Mouse (Mus musculus): ENCODE results near the gene Lrmda. TPM values are rescaled to one million over a fixed set of nuclear protein-coding genes. Genes with fewer than 3 reads are reported as not detected.

Lrmda gene
- polyA plus RNA-seq, 1 experiment, result not detected

DNA sequence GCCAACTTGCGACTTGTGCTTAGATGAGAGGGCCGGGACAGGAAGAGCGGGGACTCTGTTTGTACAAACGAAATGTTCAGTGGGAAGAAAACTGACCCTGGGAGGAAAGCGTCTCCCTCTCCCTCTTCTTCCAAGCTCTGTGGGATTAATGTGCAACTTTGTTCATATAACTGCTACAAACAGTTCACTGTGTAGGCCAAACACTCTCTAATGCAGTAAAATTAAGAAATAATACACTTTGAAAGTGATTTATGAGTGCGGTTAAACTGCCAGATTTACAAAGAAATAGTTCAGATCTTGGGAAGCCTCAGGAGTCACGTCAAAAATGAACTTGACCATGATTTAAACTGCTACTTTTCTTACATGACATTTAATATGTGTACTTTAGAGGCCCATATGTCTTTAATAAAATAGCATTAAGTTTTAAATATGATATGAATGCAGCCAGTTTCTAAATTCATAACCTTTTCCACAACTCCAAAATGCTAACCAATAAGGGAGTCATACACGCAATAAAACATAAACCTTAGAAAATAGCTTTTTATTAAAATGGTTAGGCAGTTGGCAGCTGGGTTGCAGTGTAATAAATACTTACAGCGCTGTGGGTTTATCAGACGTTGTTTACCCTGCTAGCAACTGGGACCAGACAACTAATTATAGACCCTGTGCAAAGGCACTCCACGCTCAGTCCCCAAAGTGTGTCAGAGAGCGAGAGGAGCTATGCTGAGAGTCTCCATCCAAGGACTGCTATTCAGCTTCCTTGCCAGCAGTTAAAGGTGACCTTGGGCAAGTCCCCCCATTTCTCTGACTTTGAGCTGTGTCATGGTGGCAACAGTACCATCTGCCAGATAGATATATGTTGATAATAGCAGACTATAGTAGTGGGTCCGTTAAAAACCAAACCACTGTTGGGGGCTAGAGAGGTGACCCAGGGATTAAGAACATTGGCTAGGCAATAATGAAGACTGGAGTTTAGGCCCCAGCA lies 590.0 kb downstream of the Lrmda start:
- TF ChIP-seq POLR2A (IDR thresholded peaks at IDR 0.05; ENCODE audit: low read depth, low read length) (no peak), CTCF (IDR thresholded peaks at IDR 0.05; ENCODE audit: extremely low read depth, insufficient read length, insufficient replicate concordance, low read depth, low read length) (no peak)
- H3K4me3 ChIP-seq (ENCODE audit: low read depth, low read length), result no peak overlapping the region
- H3K27ac ChIP-seq (ENCODE audit: insufficient read depth, low read depth, low read length), result no peak overlapping the region
- 63% methylated on average over 13 of the region's 13 CpGs for WGBS
- no peaks in the 10 kb centered on the region for H3K36me3 ChIP-seq (ENCODE audit: control insufficient read depth, insufficient read depth, low read length)
- H3K4me1 ChIP-seq (ENCODE audit: control insufficient read depth, insufficient read depth, insufficient read length, low read length), result no peaks in the 10 kb centered on the region
- no peaks in the 10 kb centered on the region for H3K27me3 ChIP-seq (ENCODE audit: control insufficient read depth, insufficient read depth, low read length)

DNA sequence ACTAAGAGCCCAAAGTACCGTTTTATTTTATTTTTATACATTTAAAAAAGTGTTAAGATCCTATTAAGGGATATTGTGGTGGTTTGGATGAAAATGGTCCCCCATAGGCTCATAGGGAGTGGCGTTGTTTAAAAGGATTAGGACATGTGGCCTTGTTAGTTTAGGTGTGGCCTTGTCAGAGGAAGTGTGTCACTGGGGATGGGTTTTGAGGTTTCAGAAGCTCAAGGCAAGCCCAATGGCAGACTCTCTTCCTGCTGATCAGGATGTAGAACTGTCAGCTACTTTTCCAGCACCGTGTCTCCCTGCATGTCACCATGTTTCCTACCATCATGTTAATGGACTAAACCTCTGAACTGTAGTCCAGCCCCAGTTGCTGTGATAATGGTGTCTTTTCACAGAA lies 591.5 kb downstream of the Lrmda start:
- WGBS, result 89% methylated on average over 3 of the region's 3 CpGs
- Histone ChIP-seq H3K4me3 (ENCODE audit: low read depth, low read length) (no peak overlapping the region), H3K4me1 (ENCODE audit: control insufficient read depth, insufficient read depth, insufficient read length, low read length) (no peaks in the 10 kb centered on the region), H3K36me3 (ENCODE audit: control insufficient read depth, insufficient read depth, low read length) (no peaks in the 10 kb centered on the region), H3K27me3 (ENCODE audit: control insufficient read depth, insufficient read depth, low read length) (no peaks in the 10 kb centered on the region), H3K27ac (ENCODE audit: insufficient read depth, low read depth, low read length) (no peak overlapping the region)
- no peak for TF ChIP-seq CTCF (IDR thresholded peaks at IDR 0.05; ENCODE audit: extremely low read depth, insufficient read length, insufficient replicate concordance, low read depth, low read length)
- no peak for TF ChIP-seq POLR2A (IDR thresholded peaks at IDR 0.05; ENCODE audit: low read depth, low read length)

DNA sequence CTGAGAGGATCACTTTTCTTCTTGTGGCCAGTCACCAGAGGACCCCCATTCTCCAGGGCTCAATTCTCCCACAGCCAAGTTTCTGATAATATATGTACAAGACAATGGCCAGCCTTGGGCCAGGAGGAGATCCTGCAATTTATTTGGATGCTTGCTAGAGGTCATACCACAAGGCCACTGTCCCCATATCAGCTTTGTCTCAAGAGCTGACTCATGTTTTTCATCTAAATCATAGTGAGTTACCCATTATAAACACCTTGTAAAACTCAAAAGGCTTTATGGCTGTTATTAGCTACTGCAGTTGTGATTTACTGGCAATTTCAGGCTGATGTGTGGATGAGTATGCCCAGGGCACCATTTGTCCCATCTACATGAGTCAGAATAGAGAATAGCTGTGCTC lies 600.7 kb downstream of the Lrmda start:
- no peaks in the 10 kb centered on the region for H3K27me3 ChIP-seq (ENCODE audit: control insufficient read depth, insufficient read depth, low read length)
- H3K27ac ChIP-seq (ENCODE audit: insufficient read depth, low read depth, low read length), result no peak overlapping the region
- H3K4me1 ChIP-seq (ENCODE audit: control insufficient read depth, insufficient read depth, insufficient read length, low read length), result no peaks in the 10 kb centered on the region
- H3K36me3 ChIP-seq (ENCODE audit: control insufficient read depth, insufficient read depth, low read length), result no peaks in the 10 kb centered on the region
- no peak overlapping the region for H3K4me3 ChIP-seq (ENCODE audit: low read depth, low read length)
- TF ChIP-seq CTCF (IDR thresholded peaks at IDR 0.05; ENCODE audit: extremely low read depth, insufficient read length, insufficient replicate concordance, low read depth, low read length), result no peak
- TF ChIP-seq POLR2A (IDR thresholded peaks at IDR 0.05; ENCODE audit: low read depth, low read length), result no peak

DNA sequence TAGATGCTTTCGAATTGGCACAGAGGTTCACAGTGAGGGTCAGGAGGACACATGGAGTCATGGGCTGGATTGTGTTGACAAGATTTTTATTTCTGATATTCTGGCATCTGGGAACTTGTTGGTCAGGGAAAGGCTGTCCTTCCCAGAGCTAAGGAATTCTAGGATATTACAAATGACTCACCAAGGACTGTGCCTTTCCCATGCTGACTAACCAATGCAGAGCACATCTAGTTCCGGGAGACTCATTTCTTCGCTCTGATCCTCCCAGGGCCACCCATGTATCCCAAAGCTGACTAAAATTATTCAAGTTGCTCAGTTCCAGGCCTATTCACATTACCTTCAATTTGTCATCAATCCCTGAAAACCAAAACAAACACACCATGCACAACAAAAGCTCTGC lies 602.4 kb downstream of the Lrmda start:
- WGBS, result 93% methylated on average over 3 of the region's 3 CpGs
- Histone ChIP-seq H3K27me3 (ENCODE audit: control insufficient read depth, insufficient read depth, low read length) (no peaks in the 10 kb centered on the region), H3K36me3 (ENCODE audit: control insufficient read depth, insufficient read depth, low read length) (no peaks in the 10 kb centered on the region), H3K4me1 (ENCODE audit: control insufficient read depth, insufficient read depth, insufficient read length, low read length) (no peaks in the 10 kb centered on the region), H3K27ac (ENCODE audit: insufficient read depth, low read depth, low read length) (no peak overlapping the region), H3K4me3 (ENCODE audit: low read depth, low read length) (no peak overlapping the region)
- no peak for TF ChIP-seq CTCF (IDR thresholded peaks at IDR 0.05; ENCODE audit: extremely low read depth, insufficient read length, insufficient replicate concordance, low read depth, low read length)
- no peak for TF ChIP-seq POLR2A (IDR thresholded peaks at IDR 0.05; ENCODE audit: low read depth, low read length)

DNA sequence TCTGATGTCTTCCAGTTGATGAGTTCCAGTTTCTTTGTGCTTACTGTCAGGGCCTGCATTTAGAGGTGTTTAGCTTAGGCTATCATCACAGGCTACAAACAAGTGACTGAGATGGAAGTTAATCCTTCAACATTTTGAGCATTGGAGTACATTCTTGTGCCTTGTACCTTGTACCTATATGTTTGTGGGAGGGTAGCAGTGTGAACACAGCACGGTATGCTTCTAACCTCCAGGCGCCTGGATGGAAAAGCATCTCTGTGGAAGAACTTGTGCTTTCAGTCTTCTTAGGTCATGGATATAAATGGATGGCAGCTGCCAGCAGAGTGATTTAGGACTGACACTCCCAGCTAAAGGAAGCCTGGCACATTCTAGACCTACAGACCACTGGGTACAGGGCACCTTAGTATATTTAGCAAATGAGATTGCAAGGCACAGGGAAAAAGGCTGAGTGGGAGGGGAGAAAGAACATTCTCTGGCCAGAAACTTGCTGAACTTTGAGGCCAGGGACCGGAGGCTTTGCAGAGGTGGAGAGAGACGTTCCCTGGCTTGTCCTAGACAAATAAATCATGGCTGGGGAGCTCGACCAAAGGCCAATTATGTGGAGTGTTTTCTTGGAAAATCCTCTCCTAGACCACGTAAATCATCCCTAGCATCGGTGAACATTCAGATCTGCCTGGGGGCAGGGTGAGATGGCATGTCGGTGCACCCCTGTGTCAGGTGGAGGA lies 607.8 kb downstream of the Lrmda start:
- Histone ChIP-seq H3K4me3 (ENCODE audit: low read depth, low read length) (no peak overlapping the region), H3K27me3 (ENCODE audit: control insufficient read depth, insufficient read depth, low read length) (no peaks in the 10 kb centered on the region), H3K36me3 (ENCODE audit: control insufficient read depth, insufficient read depth, low read length) (no peaks in the 10 kb centered on the region), H3K27ac (ENCODE audit: insufficient read depth, low read depth, low read length) (no peak overlapping the region), H3K4me1 (ENCODE audit: control insufficient read depth, insufficient read depth, insufficient read length, low read length) (no peaks in the 10 kb centered on the region)
- WGBS, result 49% methylated on average over 8 of the region's 8 CpGs
- no peak for TF ChIP-seq POLR2A (IDR thresholded peaks at IDR 0.05; ENCODE audit: low read depth, low read length)

DNA sequence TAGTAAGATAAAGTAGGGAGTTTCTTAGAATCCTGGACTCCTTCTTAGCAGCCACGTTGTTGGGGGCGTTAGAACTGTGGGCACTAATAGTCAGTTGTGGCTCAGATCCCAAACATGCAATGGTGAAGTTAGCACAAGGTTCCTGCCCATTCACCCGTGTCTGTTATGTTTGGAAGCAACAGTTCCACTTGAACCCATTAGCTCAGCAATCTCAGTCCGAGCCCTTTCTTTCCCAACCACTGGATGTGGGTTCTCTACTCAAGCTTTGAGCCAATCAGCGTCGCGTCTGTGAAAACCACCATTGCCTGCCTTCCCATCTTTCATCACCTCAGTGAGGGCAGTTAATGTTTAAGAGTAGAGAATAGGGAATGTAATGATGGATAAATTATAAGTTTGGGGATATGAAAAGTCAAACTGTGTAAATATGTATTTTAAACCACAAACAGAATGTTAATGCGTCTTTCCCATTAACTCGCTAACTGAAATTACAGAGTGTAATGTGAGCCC lies 610.9 kb downstream of the Lrmda start:
- no peak overlapping the region for H3K4me3 ChIP-seq (ENCODE audit: low read depth, low read length)
- 88% methylated on average over 9 of the region's 9 CpGs for WGBS
- TF ChIP-seq POLR2A (IDR thresholded peaks at IDR 0.05; ENCODE audit: low read depth, low read length) (no peak), CTCF (IDR thresholded peaks at IDR 0.05; ENCODE audit: extremely low read depth, insufficient read length, insufficient replicate concordance, low read depth, low read length) (no peak)
- no peak overlapping the region for H3K27ac ChIP-seq (ENCODE audit: insufficient read depth, low read depth, low read length)
- H3K27me3 ChIP-seq (ENCODE audit: control insufficient read depth, insufficient read depth, low read length), result no peaks in the 10 kb centered on the region
- H3K4me1 ChIP-seq (ENCODE audit: control insufficient read depth, insufficient read depth, insufficient read length, low read length), result no peaks in the 10 kb centered on the region
- H3K36me3 ChIP-seq (ENCODE audit: control insufficient read depth, insufficient read depth, low read length), result no peaks in the 10 kb centered on the region

DNA sequence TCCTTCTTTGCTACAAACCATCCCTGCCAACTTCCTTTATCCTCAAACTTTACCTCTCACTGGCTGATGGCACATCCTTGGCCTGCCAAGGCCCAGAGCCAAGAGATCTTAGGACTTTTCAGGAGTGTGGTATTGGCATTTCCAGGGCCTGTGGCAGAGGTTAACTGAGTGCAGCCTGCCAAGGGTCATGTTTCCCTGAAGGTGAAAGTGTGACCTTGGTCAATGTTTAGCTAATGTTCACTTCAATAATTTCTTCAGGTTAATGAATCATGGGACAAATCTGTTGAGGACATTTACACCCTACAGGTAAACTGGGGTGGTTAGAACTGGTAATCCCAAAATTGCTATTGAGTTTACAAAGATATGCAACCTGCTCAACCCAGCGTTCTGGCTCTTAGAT lies 614.1 kb downstream of the Lrmda start:
- WGBS, result 37% methylated on average over 1 of the region's 1 CpGs
- Histone ChIP-seq H3K4me3 (ENCODE audit: low read depth, low read length) (no peak overlapping the region), H3K4me1 (ENCODE audit: control insufficient read depth, insufficient read depth, insufficient read length, low read length) (no peaks in the 10 kb centered on the region), H3K27me3 (ENCODE audit: control insufficient read depth, insufficient read depth, low read length) (no peaks in the 10 kb centered on the region), H3K27ac (ENCODE audit: insufficient read depth, low read depth, low read length) (no peak overlapping the region), H3K36me3 (ENCODE audit: control insufficient read depth, insufficient read depth, low read length) (no peaks in the 10 kb centered on the region)
- TF ChIP-seq POLR2A (IDR thresholded peaks at IDR 0.05; ENCODE audit: low read depth, low read length) (no peak), CTCF (IDR thresholded peaks at IDR 0.05; ENCODE audit: extremely low read depth, insufficient read length, insufficient replicate concordance, low read depth, low read length) (no peak)
